Comparison of ENCODE assay signal across 13 mouse cellular contexts in genomic region chr9:32495643-32495997, GRCm38 (mm10). TPM values are rescaled to one million over a fixed set of nuclear protein-coding genes. Genes with fewer than 3 reads are reported as not detected.
DNase-seq lines count a peak whose midpoint lies in the region; ATAC-seq and TF ChIP-seq lines count a peak whose summit lies in the region.
"Had no signal": no experiment of that assay in that cellular context is flagged by ENCODE, and none has a peak within 500 bp of the region (broad histone marks: within the 10 kb centered on the region; RNA-seq: fewer than 3 reads in every experiment).

No protein-coding gene starts in this region.

- H3K27ac ChIP-seq in hindbrain, embryonic 10.5 days, result peak overlapping the region; percentile 73
- H3K27ac ChIP-seq in hindbrain, embryonic 13.5 days, result no peak overlapping the region
- H3K27ac ChIP-seq in CH12.LX (ENCODE audit: insufficient read depth, low read depth), result peak overlapping the region; percentile 93
- H3K27ac ChIP-seq in embryonic facial prominence, embryonic 14.5 days (replicated peaks; ENCODE audit: low read depth, low read length), result peak overlapping the region; percentile 54; the same call in 1 of the 2 replicates
- H3K27ac ChIP-seq: hindbrain, embryonic 15.5 days; left cerebral cortex, adult 2 months; midbrain, embryonic 12.5 days had no signal

- H3K4me1 ChIP-seq in hindbrain, embryonic 10.5 days (replicated peaks), result peaks cover 16% of the 10 kb centered on the region
- H3K4me1 ChIP-seq in hindbrain, embryonic 13.5 days (replicated peaks), result peaks cover 13% of the 10 kb centered on the region
- peaks cover 53 to 98% of the 10 kb centered on the region in 2 experiments for H3K4me1 ChIP-seq in CH12.LX (ENCODE audit: control insufficient read depth in 1 of 2, insufficient read depth in 2 of 2)
- peaks cover 22% of the 10 kb centered on the region for H3K4me1 ChIP-seq in embryonic facial prominence, embryonic 14.5 days (ENCODE audit: control insufficient read depth, insufficient read depth, low read length)

- ATAC-seq in hindbrain, embryonic 13.5 days (ENCODE audit: low FRiP score), result no peak
- no peak for ATAC-seq in embryonic facial prominence, embryonic 14.5 days (ENCODE audit: low read depth)
- ATAC-seq: forebrain, postnatal 0 days had no signal

- no peak for DNase-seq in hindbrain, embryonic 10.5 days (ENCODE audit: low spot score)
- DNase-seq in CH12.LX (ENCODE audit: extremely low read depth), result no peak
- no peak for DNase-seq in embryonic facial prominence, embryonic 14.5 days (ENCODE audit: low spot score)
- DNase-seq in naive thymus-derived CD4-positive, alpha-beta T cell, adult 2 months (ENCODE audit: low read depth), result peak; percentile 88
- no peak for DNase-seq in cerebellum, adult 9-11 months
- DNase-seq in left cerebral cortex, adult 11 months (ENCODE audit: low spot score), result no peak
- no peak for DNase-seq in layer of hippocampus, postnatal 36 days
- DNase-seq: adrenal gland, postnatal 25 days; forebrain, postnatal 0 days had no signal

- peak; percentile 50 for TF ChIP-seq POLR2A in CH12.LX (IDR thresholded peaks at IDR 0.05; ENCODE audit: low read depth, low read length)

- no peak overlapping the region for H3K9ac ChIP-seq in hindbrain, embryonic 13.5 days
- peak overlapping the region; percentile 65 for H3K9ac ChIP-seq in CH12.LX (ENCODE audit: insufficient read depth, low read depth)
- no peak overlapping the region for H3K9ac ChIP-seq in embryonic facial prominence, embryonic 14.5 days (ENCODE audit: low read depth, low read length)
- H3K9ac ChIP-seq: forebrain, postnatal 0 days; hindbrain, embryonic 15.5 days; midbrain, embryonic 12.5 days had no signal

- H3K36me3 ChIP-seq in hindbrain, embryonic 10.5 days, result no peaks in the 10 kb centered on the region
- H3K36me3 ChIP-seq in hindbrain, embryonic 13.5 days, result no peaks in the 10 kb centered on the region
- peaks cover 0 to 16% of the 10 kb centered on the region in 2 experiments for H3K36me3 ChIP-seq in CH12.LX (replicated peaks in 1 of 2; ENCODE audit: control insufficient read depth in 1 of 2, insufficient read depth in 1 of 2, low read length in 1 of 2)
- H3K36me3 ChIP-seq in embryonic facial prominence, embryonic 14.5 days (ENCODE audit: control insufficient read depth, insufficient read depth, low read length), result no peaks in the 10 kb centered on the region
- H3K36me3 ChIP-seq: hindbrain, embryonic 15.5 days; midbrain, embryonic 12.5 days had no signal

- H3K79me2 ChIP-seq in CH12.LX (replicated peaks; ENCODE audit: control insufficient read depth, extremely low read depth, insufficient read depth, poor library complexity, severe bottlenecking), result peaks cover 65% of the 10 kb centered on the region

- no peak overlapping the region for H3K4me2 ChIP-seq in hindbrain, embryonic 13.5 days
- H3K4me2 ChIP-seq in CH12.LX (ENCODE audit: insufficient read depth, low read depth, poor library complexity, severe bottlenecking), result peak overlapping the region; percentile 100
- peak overlapping the region; percentile 19; the same call in 1 of the 2 replicates for H3K4me2 ChIP-seq in embryonic facial prominence, embryonic 14.5 days (ENCODE audit: low read depth, low read length)
- H3K4me2 ChIP-seq: hindbrain, embryonic 15.5 days; midbrain, embryonic 12.5 days had no signal

- TF ChIP-seq EP300 in CH12.LX (IDR thresholded peaks at IDR 0.05; ENCODE audit: low read length), result no peak

- dilution Hi-C loops in CH12.LX (cut with MboI; ENCODE audit: extremely low pct_ligation_motif_present, extremely low pct_unique_long_range_greater_than_20kb, low sequenced_read_pairs), result no loop called here

- TF ChIP-seq CTCF in CH12.LX (conservative IDR thresholded peaks at IDR 0.05 in 1 of 2, IDR thresholded peaks at IDR 0.05 in 1 of 2; ENCODE audit: low read depth in 2 of 2, low read length in 2 of 2), result no peak

- in situ Hi-C loops in CH12.LX (cut with MboI; ENCODE audit: low pct_ligation_motif_present, low pct_unique_long_range_greater_than_20kb, low sequenced_read_pairs), result no loop called here

- H3K9me3 ChIP-seq in hindbrain, embryonic 10.5 days, result no peaks in the 10 kb centered on the region
- H3K9me3 ChIP-seq in hindbrain, embryonic 13.5 days, result no peaks in the 10 kb centered on the region
- H3K9me3 ChIP-seq in CH12.LX (replicated peaks; ENCODE audit: low read length), result no peaks in the 10 kb centered on the region
- no peaks in the 10 kb centered on the region for H3K9me3 ChIP-seq in embryonic facial prominence, embryonic 14.5 days (ENCODE audit: control insufficient read depth, low read length)
- H3K9me3 ChIP-seq: hindbrain, embryonic 15.5 days; midbrain, embryonic 12.5 days had no signal

- no peak overlapping the region for H3K4me3 ChIP-seq in hindbrain, embryonic 10.5 days
- no peak overlapping the region for H3K4me3 ChIP-seq in hindbrain, embryonic 13.5 days
- peak overlapping the region; percentile 26 to 52 (median 40) for H3K4me3 ChIP-seq in CH12.LX (replicated peaks in 1 of 3; ENCODE audit: low read depth in 2 of 3, low read length in 2 of 3, poor library complexity in 1 of 3)
- no peak overlapping the region for H3K4me3 ChIP-seq in embryonic facial prominence, embryonic 14.5 days (ENCODE audit: low read depth, low read length)
- H3K4me3 ChIP-seq: hindbrain, embryonic 15.5 days; left cerebral cortex, adult 2 months; midbrain, embryonic 12.5 days had no signal

- 40% methylated on average over 7 of the region's 7 CpGs for WGBS in hindbrain, embryonic 10.5 days
- WGBS in hindbrain, embryonic 13.5 days, result 46% methylated on average over 7 of the region's 7 CpGs
- WGBS in embryonic facial prominence, embryonic 14.5 days, result 41% methylated on average over 7 of the region's 7 CpGs

- H3K27me3 ChIP-seq in hindbrain, embryonic 10.5 days (ENCODE audit: insufficient read depth, poor library complexity, severe bottlenecking), result no peaks in the 10 kb centered on the region
- H3K27me3 ChIP-seq in hindbrain, embryonic 13.5 days, result no peaks in the 10 kb centered on the region
- H3K27me3 ChIP-seq in CH12.LX (replicated peaks), result no peaks in the 10 kb centered on the region
- no peaks in the 10 kb centered on the region for H3K27me3 ChIP-seq in embryonic facial prominence, embryonic 14.5 days (replicated peaks; ENCODE audit: control insufficient read depth, insufficient read depth, low read length)
- H3K27me3 ChIP-seq: hindbrain, embryonic 15.5 days; midbrain, embryonic 12.5 days had no signal

- no peak for TF ChIP-seq RAD21 in CH12.LX (IDR thresholded peaks at IDR 0.05; ENCODE audit: low read depth, low read length)

TF ChIP-seq in CH12.LX, 34 proteins besides CTCF, POLR2A, EP300 and RAD21:
- TF ChIP-seq USF2 (conservative IDR thresholded peaks at IDR 0.05; ENCODE audit: low read depth, low read length) (no peak), UBTF (IDR thresholded peaks at IDR 0.05; ENCODE audit: low read depth, low read length) (no peak), NRF1 (IDR thresholded peaks at IDR 0.05; ENCODE audit: low read depth, low read length) (no peak), MAX (IDR thresholded peaks at IDR 0.05; ENCODE audit: low read length) (no peak), CHD1 (IDR thresholded peaks at IDR 0.05; ENCODE audit: low read depth, low read length) (no peak), ETS1 (conservative IDR thresholded peaks at IDR 0.05; ENCODE audit: low read depth, low read length) (no peak), CHD2 (IDR thresholded peaks at IDR 0.05; ENCODE audit: low read length) (no peak)

RNA-seq across cellular contexts. Expression of gene Fli1, which starts 47.0 kb away (rescaled TPM):
- 23.1 and 26.2 TPM in 2 replicates for polyA plus RNA-seq in hindbrain, embryonic 10.5 days (2016; fragmentation: Nextera tagmentation; extraction: Ambion mirVana)
- polyA plus RNA-seq in hindbrain, embryonic 13.5 days (2015; fragmentation: Nextera tagmentation; extraction: Ambion mirVana), result 8.7 and 9.3 TPM in 2 replicates
- total RNA-seq in CH12.LX (2012; rRNA removed) (20.8 and 23.3 TPM in 2 replicates), CH12.LX (2014; rRNA removed) (29.3 TPM in 2 replicates)
- 20.3 and 20.6 TPM in 2 replicates for polyA plus RNA-seq in CH12.LX (2012; ENCODE audit: insufficient read length, low read depth)
- polyA plus RNA-seq in embryonic facial prominence, embryonic 14.5 days (2014; fragmentation: Nextera tagmentation; extraction: Ambion mirVana), result 18.8 and 22.9 TPM in 2 replicates
- total RNA-seq in layer of hippocampus, postnatal 36 days (2021), result 1 to 10 TPM; 5.4 to 6.3 TPM

Comparison
In these comparisons a context has a peak if more than half of its experiments do, and no peak if none do; other contexts are left out.
1. H3K4me3 ChIP-seq: peak in CH12.LX (3 of 3); none in hindbrain, embryonic 10.5 days (single experiment), hindbrain, embryonic 13.5 days (single experiment) and embryonic facial prominence, embryonic 14.5 days (single experiment).